Mouse (Mus musculus) CH12.LX (cell line): ENCODE data around the gene Heyl. TPM values are rescaled to one million over a fixed set of nuclear protein-coding genes. Genes with fewer than 3 reads are reported as not detected.

Experiments used
- DNase-seq: peaks from one replicate; pipeline ENCODE4 v3.0.0-alpha.2; 2013; ENCODE audit errors: extremely low read depth
- H3K27ac ChIP-seq: 2 replicates; pipeline ENCODE4 v1.5.1; 2012; ENCODE audit warnings: low read depth, mild to moderate bottlenecking, control low read depth, moderate library complexity; ENCODE audit not compliant: insufficient read depth
- H3K27me3 ChIP-seq: replicated peaks from 2 replicates; pipeline ENCODE3; 2012; ENCODE audit warnings: inconsistent platforms
- H3K36me3 ChIP-seq, 2 experiments: replicated peaks in 1 of 2; 2 replicates each; pipeline versions ENCODE3 to v1.6.1; 2012; ENCODE audit warnings: inconsistent platforms in 1 of 2, low read length in 1 of 2, mild to moderate bottlenecking in 1 of 2, mixed read lengths in 1 of 2, moderate library complexity in 1 of 2; ENCODE audit not compliant: control insufficient read depth in 1 of 2, insufficient read depth in 1 of 2
- H3K4me1 ChIP-seq, 2 experiments: 2 replicates each; pipeline ENCODE4 v1.6.1; 2012; ENCODE audit warnings: inconsistent platforms in 1 of 2, moderate library complexity in 1 of 2; ENCODE audit not compliant: insufficient read depth in 2 of 2, control insufficient read depth in 1 of 2
- H3K4me2 ChIP-seq: 2 replicates; pipeline ENCODE4 v1.6.1; 2012; ENCODE audit warnings: low read depth, mild to moderate bottlenecking, control low read depth; ENCODE audit not compliant: poor library complexity, insufficient read depth, severe bottlenecking
- H3K4me3 ChIP-seq, 3 experiments: fragments of 150-350 bp in 1 of 3; sonication (generic) in 1 of 3; replicated peaks in 1 of 3; 2 replicates each; pipeline versions ENCODE3 to v1.5.1; 2011 to 2012; ENCODE audit warnings: low read depth in 2 of 3, low read length in 2 of 3, mild to moderate bottlenecking in 2 of 3, moderate library complexity in 2 of 3, control low read depth in 1 of 3, improper control_type of control experiment in 1 of 3, inconsistent platforms in 1 of 3, mixed read lengths in 1 of 3; ENCODE audit not compliant: poor library complexity in 1 of 3
- H3K79me2 ChIP-seq: replicated peaks from 2 replicates; pipeline ENCODE4 v1.6.1; 2012; ENCODE audit warnings: mild to moderate bottlenecking, moderate library complexity; ENCODE audit not compliant: control insufficient read depth, poor library complexity, insufficient read depth, severe bottlenecking; ENCODE audit errors: extremely low read depth
- H3K9ac ChIP-seq: 2 replicates; pipeline ENCODE4 v1.6.1; 2012; ENCODE audit warnings: low read depth, mild to moderate bottlenecking, control low read depth, moderate library complexity; ENCODE audit not compliant: insufficient read depth
- H3K9me3 ChIP-seq: replicated peaks from 2 replicates; pipeline ENCODE3; 2012; ENCODE audit warnings: low read length, inconsistent platforms, mixed read lengths
- BHLHE40 ChIP-seq: IDR thresholded peaks from 2 replicates; pipeline ENCODE4 v1.6.1; 2011; ENCODE audit warnings: mild to moderate bottlenecking, low read depth, low read length, improper control_type of control experiment
- CHD1 ChIP-seq: IDR thresholded peaks from 2 replicates; pipeline ENCODE4 v1.6.1; 2012; ENCODE audit warnings: low read depth, low read length, improper control_type of control experiment, inconsistent platforms
- ELF1 ChIP-seq: IDR thresholded peaks from 2 replicates; pipeline ENCODE4 v1.6.1; 2014; ENCODE audit warnings: low read depth, mild to moderate bottlenecking, inconsistent platforms, low read length, improper control_type of control experiment
- ETS1 ChIP-seq: conservative IDR thresholded peaks from 2 replicates; pipeline ENCODE4 v1.6.1; 2012; ENCODE audit warnings: low read depth, mild to moderate bottlenecking, inconsistent platforms, low read length, improper control_type of control experiment, moderate library complexity
- HCFC1 ChIP-seq: IDR thresholded peaks from 2 replicates; pipeline ENCODE4 v1.6.1; 2012; ENCODE audit warnings: low read depth, mild to moderate bottlenecking, inconsistent platforms, low read length, improper control_type of control experiment
- MAFK ChIP-seq: IDR thresholded peaks from 2 replicates; pipeline ENCODE4 v1.6.1; 2011; ENCODE audit warnings: low read length, improper control_type of control experiment; ENCODE audit not compliant: insufficient replicate concordance
- MAX ChIP-seq: IDR thresholded peaks from 2 replicates; pipeline ENCODE4 v1.6.1; 2011; ENCODE audit warnings: low read length, improper control_type of control experiment
- MEF2A ChIP-seq: IDR thresholded peaks from 2 replicates; pipeline ENCODE4 v1.6.1; 2014; ENCODE audit warnings: low read depth, mild to moderate bottlenecking, inconsistent platforms, low read length, improper control_type of control experiment, borderline replicate concordance
- MXI1 ChIP-seq: IDR thresholded peaks from 2 replicates; pipeline ENCODE4 v1.6.1; 2011; ENCODE audit warnings: mild to moderate bottlenecking, low read depth, low read length, improper control_type of control experiment
- MYC ChIP-seq: IDR thresholded peaks from 2 replicates; pipeline ENCODE4 v1.6.1; 2011; ENCODE audit warnings: low read depth, mild to moderate bottlenecking, improper control_type of control experiment, low read length
- NRF1 ChIP-seq: IDR thresholded peaks from 2 replicates; pipeline ENCODE4 v1.6.1; 2014; ENCODE audit warnings: low read depth, mild to moderate bottlenecking, inconsistent platforms, low read length, improper control_type of control experiment, moderate library complexity
- POLR2A ChIP-seq: IDR thresholded peaks from 2 replicates; pipeline ENCODE4 v1.6.1; 2011; ENCODE audit warnings: low read depth, mild to moderate bottlenecking, improper control_type of control experiment, low read length
- RAD21 ChIP-seq: IDR thresholded peaks from 2 replicates; pipeline ENCODE4 v1.6.1; 2011; ENCODE audit warnings: low read depth, mild to moderate bottlenecking, low read length, improper control_type of control experiment, moderate library complexity
- SIN3A ChIP-seq: IDR thresholded peaks from 2 replicates; pipeline ENCODE4 v1.6.1; 2012; ENCODE audit warnings: low read length, improper control_type of control experiment, inconsistent platforms
- SMC3 ChIP-seq: IDR thresholded peaks from 2 replicates; pipeline ENCODE4 v1.6.1; 2011; ENCODE audit warnings: low read depth, low read length, improper control_type of control experiment
- TCF12 ChIP-seq: IDR thresholded peaks from 2 replicates; pipeline ENCODE4 v1.6.1; 2014; ENCODE audit warnings: low read depth, mild to moderate bottlenecking, inconsistent platforms, low read length, improper control_type of control experiment
- UBTF ChIP-seq: IDR thresholded peaks from 2 replicates; pipeline ENCODE4 v1.6.1; 2012; ENCODE audit warnings: low read depth, mild to moderate bottlenecking, inconsistent platforms, low read length, improper control_type of control experiment, moderate library complexity
- USF1 ChIP-seq: IDR thresholded peaks from 2 replicates; pipeline ENCODE4 v1.6.1; 2014; ENCODE audit warnings: low read depth, mild to moderate bottlenecking, inconsistent platforms, low read length, improper control_type of control experiment
- ZC3H11A ChIP-seq: IDR thresholded peaks from 2 replicates; pipeline ENCODE4 v1.6.1; 2012; ENCODE audit warnings: low read depth, mild to moderate bottlenecking, inconsistent platforms, low read length, improper control_type of control experiment
- ZKSCAN1 ChIP-seq: IDR thresholded peaks from 2 replicates; pipeline ENCODE4 v1.6.1; 2012; ENCODE audit warnings: low read depth, inconsistent platforms, low read length, improper control_type of control experiment, borderline replicate concordance
- ZMIZ1 ChIP-seq: IDR thresholded peaks from 2 replicates; pipeline ENCODE4 v1.6.1; 2012; ENCODE audit warnings: low read depth, mild to moderate bottlenecking, inconsistent platforms, low read length, improper control_type of control experiment
- dilution Hi-C: fragments of 300-500 bp; cut with MboI; formaldehyde crosslinking; loops from 2 replicates; pipeline ENCODE4 v1.14.3; 2020; ENCODE audit warnings: low sequenced_read_pairs; ENCODE audit not compliant: extremely low pct_unique_long_range_greater_than_20kb, extremely low pct_ligation_motif_present
- in situ Hi-C: fragments of 300-500 bp; cut with MboI; formaldehyde crosslinking; loops from 3 replicates; pipeline ENCODE4 v1.14.3; 2019; ENCODE audit warnings: low sequenced_read_pairs, low pct_ligation_motif_present, low pct_unique_long_range_greater_than_20kb, mixed read lengths
- polyA plus RNA-seq: library from polyadenylated mRNA; unstranded; fragments of >175 nt; gene quantifications from 2 replicates; pipeline ENCODE4 v1.2.1, GENCODE M21; 2012; ENCODE audit warnings: low read depth; ENCODE audit not compliant: insufficient read length
- total RNA-seq, 2 experiments: library from RNA; depleted of rRNA; stranded (reverse); fragments of 300-350 nt in 1 of 2; fragments of >200 nt in 1 of 2; gene quantifications; 2 replicates each; pipeline ENCODE4 v1.2.3; 2012 to 2014

Heyl gene
- total and polyA plus RNA-seq, 3 experiments: not detected

DNA sequence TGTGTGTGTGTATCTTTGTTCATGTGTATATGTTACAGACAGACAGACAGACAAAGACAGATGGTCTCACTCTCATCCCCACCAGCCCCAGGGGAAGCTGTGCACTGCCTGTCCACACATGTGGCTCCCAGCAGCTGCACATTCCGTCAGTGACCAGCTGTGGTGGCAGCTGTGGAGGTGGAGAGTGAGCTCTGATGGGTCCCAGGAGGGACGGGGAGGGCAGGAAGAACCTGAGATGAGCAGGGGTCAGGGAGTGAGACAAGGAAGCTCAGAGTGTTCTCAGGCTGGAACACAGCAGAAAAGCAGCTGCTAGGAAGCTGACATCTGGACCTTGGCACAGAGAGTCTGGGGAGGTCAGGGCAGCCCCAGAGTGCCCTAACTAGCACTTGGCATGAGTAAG is 5.1 kb upstream of the Heyl start:
- H3K9ac ChIP-seq: no peak overlapping the region
- TF ChIP-seq TCF12 (peak; percentile 97), ETS1 (peak; percentile 64), ELF1 (no peak), BHLHE40 (0 out of 2 replicates have a peak, but pooled peaks have one; percentile 18)
- TF ChIP-seq, all 38 proteins: peak for 3
- no peaks in the 10 kb centered on the region for H3K79me2 ChIP-seq
- DNase-seq: peak; percentile 40
- in situ Hi-C loops (no loop called here), dilution Hi-C loops (no loop called here)
- H3K27ac ChIP-seq: no peak overlapping the region
- H3K4me1 ChIP-seq: peaks cover 21 to 46% of the 10 kb centered on the region in 2 experiments
- no peaks in the 10 kb centered on the region for H3K36me3 ChIP-seq
- H3K4me2 ChIP-seq: no peak overlapping the region
- peaks cover 2% of the 10 kb centered on the region for H3K9me3 ChIP-seq
- peaks cover 75% of the 10 kb centered on the region for H3K27me3 ChIP-seq
- H3K4me3 ChIP-seq: no peak overlapping the region

- Histone ChIP-seq H3K4me1 (peaks cover 21 to 54% of the 10 kb centered on the region in 2 experiments), H3K4me3 (no peak overlapping the region), H3K9me3 (no peaks in the 10 kb centered on the region), H3K27ac (no peak overlapping the region), H3K79me2 (no peaks in the 10 kb centered on the region), H3K4me2 (no peak overlapping the region), H3K9ac (no peak overlapping the region), H3K36me3 (no peaks in the 10 kb centered on the region), H3K27me3 (peaks cover 80% of the 10 kb centered on the region)
- TF ChIP-seq ETS1 (no peak), SIN3A (no peak), MEF2A (no peak), ZKSCAN1 (no peak), NRF1 (no peak), UBTF (no peak), RAD21 (no peak), MXI1 (no peak), ZMIZ1 (no peak), CHD1 (no peak), HCFC1 (no peak), MAFK (no peak), USF1 (no peak), SMC3 (no peak), POLR2A (no peak), ZC3H11A (no peak), MAX (no peak), MYC (no peak)
- dilution Hi-C loops: no loop called here
- DNase-seq: no peak
- in situ Hi-C loops: no loop called here
Observed at GRCm38 (mm10) chr4:123229166-123229565, 4.2 kb upstream of the Heyl start.
